Mouse (Mus musculus) CD4-positive naive resting alpha-beta T cell, adult 57 days (primary cell): Measurements from ENCODE around the gene Rbm26. TPM values are rescaled to one million over a fixed set of nuclear protein-coding genes. Genes with fewer than 3 reads are reported as not detected.

Source experiments
- total RNA-seq: library from RNA; stranded (reverse); gene quantifications from one replicate; pipeline ENCODE4 v1.2.4, GENCODE M21; 2023

Rbm26 gene
- 69.2 TPM for total RNA-seq

DNA sequence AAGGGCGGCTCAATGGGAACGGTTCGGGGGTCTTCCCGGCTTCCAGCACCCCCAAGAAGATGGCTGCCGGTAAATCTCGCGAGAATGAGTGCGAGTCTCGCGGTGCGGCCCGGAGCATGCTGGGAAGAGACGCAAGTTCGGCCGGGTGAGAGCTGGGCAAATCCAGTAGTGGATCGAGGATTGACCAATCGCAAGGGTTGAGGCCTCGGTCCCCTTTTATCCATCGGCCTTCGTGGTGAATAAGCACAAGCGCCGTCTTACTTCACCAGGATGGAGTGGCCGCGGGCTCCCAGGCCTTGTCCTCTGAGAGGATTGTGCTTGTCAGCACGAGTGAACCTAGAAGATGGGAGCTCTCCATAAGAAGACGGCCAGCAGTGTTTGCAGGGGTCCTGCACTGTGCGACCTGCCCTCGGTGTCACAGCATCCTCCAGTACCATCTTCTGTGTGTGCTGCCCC lies at the start of gene Rbm26:
Gene Rbm26 (minus strand): TSS at position 90 of the 456 bp plus-strand sequence.

Other genes starting within 250 kb of the Rbm26 start
- gene Ndfip2, start 81.2 kb upstream of the Rbm26 start, total RNA-seq: 43.5 TPM